Mouse (Mus musculus): ENCODE measurements around the gene Olfr357. TPM values are rescaled to one million over a fixed set of nuclear protein-coding genes. Genes with fewer than 3 reads are reported as not detected.

Olfr357 gene
- polyA plus RNA-seq (2016; fragmentation: Nextera tagmentation; extraction: Ambion mirVana) = not detected in 2 replicates

- H3K9me3 ChIP-seq (replicated peaks) = no peaks in the 10 kb centered on the region
- 50% methylated on average over 1 of the region's 1 CpGs for WGBS (ENCODE audit: insufficient replicate concordance)
- H3K27ac ChIP-seq = no peak within 1 kb of the TSS
- H3K4me3 ChIP-seq = no peak within 1 kb of the TSS
- no peaks in the 10 kb centered on the region for H3K36me3 ChIP-seq
- no peaks in the 10 kb centered on the region for H3K4me1 ChIP-seq
- no peaks in the 10 kb centered on the region for H3K27me3 ChIP-seq (replicated peaks)
- H3K9ac ChIP-seq = no peak within 1 kb of the TSS
- ATAC-seq = no peak
- H3K4me2 ChIP-seq = no peak within 1 kb of the TSS
Measured at GRCm38 (mm10) chr2:36993527-36993926, at the start of gene Olfr357. Gene Olfr357 (plus strand): TSS chr2:36993827.

GRCm38 (mm10) chr2:36997030-36997429 lies 3.4 kb downstream of the Olfr357 start:
- ATAC-seq = no peak
- H3K4me1 ChIP-seq = no peaks in the 10 kb centered on the region
- no peaks in the 10 kb centered on the region for H3K9me3 ChIP-seq (replicated peaks)
- H3K9ac ChIP-seq = no peak overlapping the region
- WGBS (ENCODE audit: insufficient replicate concordance) = 59% methylated on average over 1 of the region's 1 CpGs
- no peaks in the 10 kb centered on the region for H3K36me3 ChIP-seq
- no peak overlapping the region for H3K27ac ChIP-seq
- H3K27me3 ChIP-seq (replicated peaks) = no peaks in the 10 kb centered on the region
- no peak overlapping the region for H3K4me3 ChIP-seq
- H3K4me2 ChIP-seq = no peak overlapping the region

- H3K4me1 ChIP-seq = no peaks in the 10 kb centered on the region
- no peak for ATAC-seq
- no peaks in the 10 kb centered on the region for H3K27me3 ChIP-seq (replicated peaks)
- H3K4me2 ChIP-seq = no peak within 1 kb of the TSS
- H3K9me3 ChIP-seq (replicated peaks) = no peaks in the 10 kb centered on the region; the same call in 1 of the 2 replicates
- no peak within 1 kb of the TSS for H3K4me3 ChIP-seq
- no peaks in the 10 kb centered on the region for H3K36me3 ChIP-seq
- H3K27ac ChIP-seq = no peak within 1 kb of the TSS
- H3K9ac ChIP-seq = no peak within 1 kb of the TSS
Measured at GRCm38 (mm10) chr2:37009235-37009634, 15.6 kb downstream of the Olfr357 start, which contains the start of gene Olfr358. Gene Olfr358 (minus strand): TSS chr2:37009335.

Other genes with a start within 250 kb of the Olfr357 start
- not detected in 2 replicates for gene Olfr348, start 209.6 kb upstream of the Olfr357 start, polyA plus RNA-seq (2016; fragmentation: Nextera tagmentation; extraction: Ambion mirVana)
- not detected in 2 replicates for gene Olfr50, start 203.3 kb upstream of the Olfr357 start, polyA plus RNA-seq (2016; fragmentation: Nextera tagmentation; extraction: Ambion mirVana)
- not detected in 2 replicates for gene Olfr3, start 176.8 kb upstream of the Olfr357 start, polyA plus RNA-seq (2016; fragmentation: Nextera tagmentation; extraction: Ambion mirVana)
- not detected in 2 replicates for gene Olfr350, start 147.5 kb upstream of the Olfr357 start, polyA plus RNA-seq (2016; fragmentation: Nextera tagmentation; extraction: Ambion mirVana)
- gene Olfr351, start 131.2 kb upstream of the Olfr357 start, polyA plus RNA-seq (2016; fragmentation: Nextera tagmentation; extraction: Ambion mirVana) = not detected in 2 replicates
- gene Olfr352, start 125.4 kb upstream of the Olfr357 start, polyA plus RNA-seq (2016; fragmentation: Nextera tagmentation; extraction: Ambion mirVana) = not detected in 2 replicates
- not detected in 2 replicates for gene Olfr353, start 100.9 kb upstream of the Olfr357 start, polyA plus RNA-seq (2016; fragmentation: Nextera tagmentation; extraction: Ambion mirVana)
- gene Olfr354, start 88.1 kb upstream of the Olfr357 start, polyA plus RNA-seq (2016; fragmentation: Nextera tagmentation; extraction: Ambion mirVana) = not detected in 2 replicates
- not detected in 2 replicates for gene Olfr355, start 64.9 kb upstream of the Olfr357 start, polyA plus RNA-seq (2016; fragmentation: Nextera tagmentation; extraction: Ambion mirVana)
- not detected in 2 replicates for gene Olfr356, start 56.7 kb upstream of the Olfr357 start, polyA plus RNA-seq (2016; fragmentation: Nextera tagmentation; extraction: Ambion mirVana)
- not detected in 2 replicates for gene Olfr358, start 15.5 kb downstream of the Olfr357 start, polyA plus RNA-seq (2016; fragmentation: Nextera tagmentation; extraction: Ambion mirVana)
- gene Olfr360, start 71.9 kb downstream of the Olfr357 start, polyA plus RNA-seq (2016; fragmentation: Nextera tagmentation; extraction: Ambion mirVana) = not detected in 2 replicates
- gene Olfr361, start 95.5 kb downstream of the Olfr357 start, polyA plus RNA-seq (2016; fragmentation: Nextera tagmentation; extraction: Ambion mirVana) = not detected in 2 replicates
- gene Olfr362, start 124.1 kb downstream of the Olfr357 start, polyA plus RNA-seq (2016; fragmentation: Nextera tagmentation; extraction: Ambion mirVana) = not detected in 2 replicates
- not detected in 2 replicates for gene Olfr364-ps1, start 145.5 kb downstream of the Olfr357 start, polyA plus RNA-seq (2016; fragmentation: Nextera tagmentation; extraction: Ambion mirVana)
- gene Olfr365, start 194.4 kb downstream of the Olfr357 start, polyA plus RNA-seq (2016; fragmentation: Nextera tagmentation; extraction: Ambion mirVana) = not detected in 2 replicates
- gene Olfr366, start 217.7 kb downstream of the Olfr357 start, polyA plus RNA-seq (2016; fragmentation: Nextera tagmentation; extraction: Ambion mirVana) = not detected in 2 replicates

Data from liver, embryonic 12.5 days (tissue).